Mouse (Mus musculus) MEL (cell line): Measurements from ENCODE around the gene Abhd16a. TPM values are rescaled to one million over a fixed set of nuclear protein-coding genes. Genes with fewer than 3 reads are reported as not detected.

ENCODE experiments used
- DNase-seq: peaks from one replicate; pipeline ENCODE4 v3.0.0; 2011; ENCODE audit warnings: low read depth, low spot score
- H3K27ac ChIP-seq: 2 replicates; pipeline ENCODE4 v1.5.1; 2012; ENCODE audit warnings: low read depth, mild to moderate bottlenecking, control low read depth, low read length, moderate library complexity; ENCODE audit not compliant: control insufficient read depth
- H3K27me3 ChIP-seq, 2 experiments: fragments of 150-350 bp in 1 of 2; sonication (generic) in 1 of 2; 2 replicates each; pipeline ENCODE4 v1.6.1; 2012; ENCODE audit warnings: low read length in 2 of 2, mild to moderate bottlenecking in 2 of 2, improper control_type of control experiment in 1 of 2, moderate library complexity in 1 of 2; ENCODE audit not compliant: insufficient read depth in 2 of 2, control insufficient read depth in 1 of 2
- H3K36me3 ChIP-seq, 2 experiments: 2 replicates each; pipeline ENCODE4 v1.6.1; 2012 to 2014; ENCODE audit warnings: low read length in 2 of 2, improper control_type of control experiment in 1 of 2, inconsistent platforms in 1 of 2, mild to moderate bottlenecking in 1 of 2; ENCODE audit not compliant: insufficient read depth in 2 of 2, control insufficient read depth in 1 of 2
- H3K4me1 ChIP-seq, 2 experiments: fragments of 150-350 bp in 1 of 2; sonication (generic) in 1 of 2; 2 replicates each; pipeline ENCODE4 v1.6.1; 2012; ENCODE audit warnings: low read length in 2 of 2, improper control_type of control experiment in 1 of 2, mild to moderate bottlenecking in 1 of 2; ENCODE audit not compliant: insufficient read depth in 2 of 2, control insufficient read depth in 1 of 2
- H3K4me3 ChIP-seq, 2 experiments: fragments of 150-350 bp in 1 of 2; sonication (generic) in 1 of 2; 2 replicates each; pipeline ENCODE4 v1.5.1; 2012; ENCODE audit warnings: low read depth in 2 of 2, low read length in 2 of 2, mild to moderate bottlenecking in 2 of 2, moderate library complexity in 2 of 2, control low read depth in 1 of 2, improper control_type of control experiment in 1 of 2; ENCODE audit not compliant: control insufficient read depth in 1 of 2, insufficient read depth in 1 of 2
- H3K79me2 ChIP-seq: 2 replicates; pipeline ENCODE4 v1.6.1; 2012; ENCODE audit warnings: mild to moderate bottlenecking, low read length, moderate library complexity; ENCODE audit not compliant: control insufficient read depth, poor library complexity, insufficient read depth
- H3K9ac ChIP-seq: 2 replicates; pipeline ENCODE4 v1.6.1; 2012; ENCODE audit warnings: low read depth, mild to moderate bottlenecking, control low read depth, low read length, moderate library complexity; ENCODE audit not compliant: control insufficient read depth, poor library complexity, severe bottlenecking
- H3K9me3 ChIP-seq: fragments of 150-350 bp; sonication (generic); replicated peaks from 2 replicates; pipeline ENCODE4 v1.6.1; 2012; ENCODE audit warnings: mild to moderate bottlenecking, low read length, improper control_type of control experiment, moderate library complexity; ENCODE audit not compliant: insufficient read depth
- BHLHE40 ChIP-seq: IDR thresholded peaks from 2 replicates; pipeline ENCODE4 v1.6.1; 2012; ENCODE audit warnings: low read depth, mild to moderate bottlenecking, inconsistent platforms, low read length, improper control_type of control experiment, borderline replicate concordance
- E2F4 ChIP-seq: IDR thresholded peaks from 2 replicates; pipeline ENCODE4 v1.6.1; 2011; ENCODE audit warnings: low read depth, low read length, improper control_type of control experiment, borderline replicate concordance
- ELF1 ChIP-seq: IDR thresholded peaks from 2 replicates; pipeline ENCODE4 v1.6.1; 2014; ENCODE audit warnings: low read depth, mild to moderate bottlenecking, inconsistent platforms, low read length, improper control_type of control experiment, moderate library complexity
- EP300 ChIP-seq, 2 experiments: IDR thresholded peaks; 2 replicates each; pipeline ENCODE4 v1.6.1; 2011; ENCODE audit warnings: improper control_type of control experiment in 2 of 2, low read length in 2 of 2, low read depth in 1 of 2, mild to moderate bottlenecking in 1 of 2
- ETS1 ChIP-seq: IDR thresholded peaks from 2 replicates; pipeline ENCODE4 v1.6.1; 2012; ENCODE audit warnings: low read depth, mild to moderate bottlenecking, inconsistent platforms, low read length, improper control_type of control experiment, moderate library complexity
- GATA1 ChIP-seq: IDR thresholded peaks from 2 replicates; pipeline ENCODE4 v1.6.1; 2011; ENCODE audit warnings: low read depth, low read length, improper control_type of control experiment
- HCFC1 ChIP-seq: IDR thresholded peaks from 2 replicates; pipeline ENCODE4 v1.6.1; 2012; ENCODE audit warnings: low read depth, mild to moderate bottlenecking, inconsistent platforms, low read length, improper control_type of control experiment, moderate library complexity
- JUND ChIP-seq: IDR thresholded peaks from 2 replicates; pipeline ENCODE4 v1.6.1; 2011; ENCODE audit warnings: low read depth, mild to moderate bottlenecking, improper control_type of control experiment, low read length
- KAT2A ChIP-seq: conservative IDR thresholded peaks from 2 replicates; pipeline ENCODE4 v1.6.1; 2012; ENCODE audit warnings: low read depth, low read length, improper control_type of control experiment, inconsistent platforms
- MAX ChIP-seq: IDR thresholded peaks from 2 replicates; pipeline ENCODE4 v1.6.1; 2011; ENCODE audit warnings: low read length, improper control_type of control experiment
- MAZ ChIP-seq: IDR thresholded peaks from 2 replicates; pipeline ENCODE4 v1.6.1; 2012; ENCODE audit warnings: low read depth, mild to moderate bottlenecking, inconsistent platforms, low read length, improper control_type of control experiment
- MEF2A ChIP-seq: IDR thresholded peaks from 2 replicates; pipeline ENCODE4 v1.6.1; 2014; ENCODE audit warnings: low read depth, mild to moderate bottlenecking, inconsistent platforms, low read length, improper control_type of control experiment; ENCODE audit not compliant: poor library complexity, insufficient replicate concordance, severe bottlenecking; ENCODE audit errors: extremely low read depth
- MYB ChIP-seq: IDR thresholded peaks from 2 replicates; pipeline ENCODE4 v1.6.1; 2011; ENCODE audit warnings: mild to moderate bottlenecking, low read depth, low read length, improper control_type of control experiment
- MYC ChIP-seq: IDR thresholded peaks from 2 replicates; pipeline ENCODE4 v1.6.1; 2011; ENCODE audit warnings: low read depth, mild to moderate bottlenecking, low read length, improper control_type of control experiment, moderate library complexity
- POLR2A ChIP-seq, 2 experiments: IDR thresholded peaks; 2 replicates each; pipeline ENCODE4 v1.6.1; 2011 to 2012; ENCODE audit warnings: low read length in 2 of 2, mild to moderate bottlenecking in 2 of 2, control low read depth in 1 of 2, improper control_type of control experiment in 1 of 2, low read depth in 1 of 2, moderate library complexity in 1 of 2; ENCODE audit not compliant: control insufficient read depth in 1 of 2, insufficient read depth in 1 of 2, poor library complexity in 1 of 2
- POLR2AphosphoS2 ChIP-seq: IDR thresholded peaks from 2 replicates; pipeline ENCODE4 v1.6.1; 2011; ENCODE audit warnings: low read length, improper control_type of control experiment
- POLR2AphosphoS5 ChIP-seq: IDR thresholded peaks from 2 replicates; pipeline ENCODE4 v1.6.1; 2012; ENCODE audit warnings: low read depth, borderline replicate concordance, mild to moderate bottlenecking, inconsistent platforms, low read length, moderate library complexity, mixed read lengths
- RAD21 ChIP-seq: IDR thresholded peaks from 2 replicates; pipeline ENCODE4 v1.6.1; 2011; ENCODE audit warnings: mild to moderate bottlenecking, low read depth, low read length, improper control_type of control experiment
- RCOR1 ChIP-seq: IDR thresholded peaks from 2 replicates; pipeline ENCODE4 v1.6.1; 2012; ENCODE audit warnings: low read depth, mild to moderate bottlenecking, inconsistent platforms, low read length, improper control_type of control experiment
- SIN3A ChIP-seq: IDR thresholded peaks from 2 replicates; pipeline ENCODE4 v1.6.1; 2012; ENCODE audit warnings: low read length, improper control_type of control experiment, inconsistent platforms
- SMC3 ChIP-seq: IDR thresholded peaks from 2 replicates; pipeline ENCODE4 v1.6.1; 2011; ENCODE audit warnings: low read depth, low read length, improper control_type of control experiment
- TAL1 ChIP-seq: IDR thresholded peaks from 2 replicates; pipeline ENCODE4 v1.6.1; 2012; ENCODE audit warnings: mild to moderate bottlenecking, inconsistent platforms, low read length, moderate library complexity, mixed read lengths
- TBP ChIP-seq: IDR thresholded peaks from 2 replicates; pipeline ENCODE4 v1.8.0; 2011; ENCODE audit warnings: low read depth, low read length, improper control_type of control experiment
- UBTF ChIP-seq: IDR thresholded peaks from 2 replicates; pipeline ENCODE4 v1.6.1; 2012; ENCODE audit warnings: low read depth, mild to moderate bottlenecking, inconsistent platforms, low read length, improper control_type of control experiment, moderate library complexity, borderline replicate concordance; ENCODE audit not compliant: insufficient read depth
- USF1 ChIP-seq: IDR thresholded peaks from 2 replicates; pipeline ENCODE4 v1.6.1; 2014; ENCODE audit warnings: low read depth, mild to moderate bottlenecking, inconsistent platforms, low read length, improper control_type of control experiment, moderate library complexity
- ZMIZ1 ChIP-seq: IDR thresholded peaks from 2 replicates; pipeline ENCODE4 v1.6.1; 2012; ENCODE audit warnings: low read depth, mild to moderate bottlenecking, inconsistent platforms, low read length, improper control_type of control experiment, moderate library complexity
- ZNF384 ChIP-seq: IDR thresholded peaks from 2 replicates; pipeline ENCODE4 v1.6.1; 2012; ENCODE audit warnings: low read depth, mild to moderate bottlenecking, inconsistent platforms, low read length, improper control_type of control experiment
- polyA plus RNA-seq, 2 experiments: library from polyadenylated mRNA; stranded (reverse) in 1 of 2; unstranded in 1 of 2; fragments of >175 nt in 1 of 2; fragments of >200 nt in 1 of 2; gene quantifications; 2 replicates each; pipeline versions ENCODE4 v1.2.1 to v1.2.4; 2012; ENCODE audit warnings: low replicate concordance in 2 of 2, low read depth in 1 of 2; ENCODE audit not compliant: insufficient read length in 2 of 2, insufficient read depth in 1 of 2, missing spikeins in 1 of 2
- total RNA-seq: library from RNA; depleted of rRNA; stranded (reverse); fragments of 300-350 nt; gene quantifications from 2 replicates; pipeline ENCODE4 v1.2.3, GENCODE M21; 2012

The Abhd16a gene
- total and polyA plus RNA-seq, 3 experiments, result 96.1 to 126 TPM; not detected in 1

DNA sequence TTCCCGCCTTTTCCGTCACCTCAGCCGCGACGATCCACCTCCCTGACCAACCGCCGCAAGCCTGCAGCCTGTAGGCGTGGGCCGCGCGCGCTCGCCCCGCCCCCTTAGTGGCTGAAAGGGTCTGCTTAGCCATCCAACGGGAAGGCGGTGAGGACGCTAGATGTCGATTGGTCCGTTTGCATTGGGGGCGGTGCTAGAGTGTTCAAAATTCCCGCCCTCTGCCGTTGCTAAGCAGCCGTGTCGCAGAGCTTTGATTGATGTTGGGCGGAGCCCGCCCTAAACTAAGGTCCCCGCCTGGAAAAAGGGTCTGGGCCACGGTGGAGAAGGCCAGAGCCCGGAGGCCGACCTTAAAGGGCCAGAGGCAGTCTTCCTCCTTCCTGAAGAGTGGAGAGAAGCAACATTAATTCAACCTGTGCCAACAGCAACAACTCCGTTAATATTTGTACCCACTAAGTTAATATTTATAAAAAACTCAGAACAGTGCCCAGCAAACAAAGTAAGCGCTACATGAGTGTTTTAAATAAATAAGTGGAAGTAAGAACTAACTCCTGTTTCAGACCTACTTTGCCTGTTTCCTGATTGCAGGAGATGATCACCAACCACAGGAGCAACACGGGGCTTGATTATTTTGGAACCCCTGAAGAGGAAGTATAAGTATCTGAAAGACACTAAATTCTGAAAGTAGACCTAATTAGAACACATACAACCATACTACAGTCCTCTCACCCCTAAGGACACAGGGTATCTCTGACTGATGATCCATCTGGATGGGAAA lies 42.2 kb upstream of the Abhd16a start, which contains the start of gene Msh5 (continued):
- TF ChIP-seq ZMIZ1 (0 out of 2 replicates have a peak, but pooled peaks have one; percentile 24), SMC3 (no peak), UBTF (no peak), RCOR1 (peak; percentile 33), KAT2A (no peak), POLR2A (IDR thresholded peaks at IDR 0.05; ENCODE audit: control insufficient read depth in 1 of 2, insufficient read depth in 1 of 2, low read depth in 1 of 2, low read length in 2 of 2, poor library complexity in 1 of 2) (peak in 1 of 2 experiments; percentile 56; a peak in 1 of 4 replicates), RAD21 (no peak), MEF2A (no peak), E2F4 (peak; percentile 97; the same call in 1 of the 2 replicates), POLR2AphosphoS2 (no peak), USF1 (no peak), GATA1 (0 out of 2 replicates have a peak, but pooled peaks have one; percentile 36)

DNA sequence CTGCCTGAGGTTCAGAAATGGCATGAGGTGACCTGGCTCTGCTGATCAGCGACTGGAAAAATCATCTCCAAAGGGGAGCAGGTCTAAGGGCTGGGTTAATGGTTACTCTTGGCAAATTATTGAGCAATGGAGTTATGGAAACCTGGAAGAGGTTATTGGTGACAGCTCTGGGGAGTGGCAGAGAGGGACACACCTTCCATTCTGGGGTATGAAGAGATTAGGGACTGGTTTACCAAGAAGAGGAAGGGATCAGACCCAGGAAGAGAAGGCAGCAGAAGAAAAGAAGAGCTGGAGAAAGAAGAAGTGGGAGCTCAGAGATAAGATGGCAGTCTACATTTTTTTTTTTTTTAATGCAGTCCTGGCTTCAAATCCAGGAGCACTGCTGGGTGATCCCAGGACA lies 41.4 kb upstream of the Abhd16a start:
- no peak; a peak in 1 of 4 replicates for TF ChIP-seq POLR2A (IDR thresholded peaks at IDR 0.05; ENCODE audit: control insufficient read depth in 1 of 2, insufficient read depth in 1 of 2, low read depth in 1 of 2, low read length in 2 of 2, poor library complexity in 1 of 2)
- TF ChIP-seq ETS1, result peak; percentile 83
- no peak for TF ChIP-seq MAZ
- no peak for TF ChIP-seq POLR2AphosphoS2
- TF ChIP-seq RAD21, result no peak
- TF ChIP-seq ELF1, result peak; percentile 50; the same call in 1 of the 2 replicates
- TF ChIP-seq MAX, result no peak
- peak; percentile 89 for TF ChIP-seq GATA1
- peak; percentile 69 to 75 for TF ChIP-seq EP300 (IDR thresholded peaks at IDR 0.05; ENCODE audit: low read depth in 1 of 2, low read length in 2 of 2)
- no peak; the same call in 1 of the 2 replicates for TF ChIP-seq TAL1
- 0 out of 2 replicates have a peak, but pooled peaks have one; percentile 14 for TF ChIP-seq HCFC1
- TF ChIP-seq JUND, result no peak
- no peak for TF ChIP-seq USF1
- TF ChIP-seq MYC, result peak; percentile 15; the same call in 1 of the 2 replicates
- TF ChIP-seq POLR2AphosphoS5, result no peak
- peak; percentile 85 for TF ChIP-seq TBP
- TF ChIP-seq RCOR1, result peak; percentile 69
- peak; percentile 13; the same call in 1 of the 2 replicates for TF ChIP-seq BHLHE40
- no peak for TF ChIP-seq MYB
- TF ChIP-seq ZNF384, result peak; percentile 98
- TF ChIP-seq SIN3A, result peak; percentile 20; the same call in 1 of the 2 replicates
- Histone ChIP-seq H3K36me3 (peaks cover 0 to 33% of the 10 kb centered on the region in 2 experiments; a peak in 3 of 4 replicates), H3K9ac (peak overlapping the region; percentile 66), H3K27me3 (no peaks in the 10 kb centered on the region), H3K4me1 (peaks cover 7 to 47% of the 10 kb centered on the region in 2 experiments), H3K9me3 (no peaks in the 10 kb centered on the region), H3K27ac (peak overlapping the region; percentile 98), H3K79me2 (peaks cover 26% of the 10 kb centered on the region), H3K4me3 (peak overlapping the region; percentile 48 to 52)
- peak; percentile 81 for DNase-seq
